Mouse (Mus musculus): ENCODE results near the gene Prc1.

DNA sequence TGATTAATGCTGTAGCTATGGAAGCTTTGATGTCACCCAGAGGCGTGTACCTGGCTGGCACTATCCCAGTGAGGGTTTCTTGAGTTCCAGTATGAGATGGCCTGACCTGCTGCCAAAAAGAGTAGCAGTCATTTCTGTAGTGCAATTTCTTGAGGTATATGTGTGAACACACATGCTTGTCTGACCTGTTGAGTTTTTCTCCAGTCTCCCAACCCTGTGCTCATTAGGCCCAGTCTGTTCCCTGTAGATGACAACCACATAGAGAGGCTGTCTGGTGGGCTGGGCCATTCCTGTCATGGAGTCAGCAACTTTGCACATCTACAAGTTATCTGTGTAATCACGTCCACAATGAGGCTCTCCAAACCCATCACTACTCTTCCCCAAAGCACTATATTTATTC lies 21.5 kb downstream of the Prc1 start:
- TF ChIP-seq POLR2A (IDR thresholded peaks at IDR 0.05; ENCODE audit: extremely low read depth, insufficient read depth, low read length) = no peak
- no peak for TF ChIP-seq CTCF (IDR thresholded peaks at IDR 0.05; ENCODE audit: extremely low read depth, insufficient read depth, low read length)
